Mouse (Mus musculus): ENCODE measurements around the gene Cdk8.
"Not testable (repeated sequence)": the region's sequence is repeated elsewhere in the genome, so short reads cannot be mapped to it uniquely, and the experiment has no call there.

Gene Cdk8

DNA sequence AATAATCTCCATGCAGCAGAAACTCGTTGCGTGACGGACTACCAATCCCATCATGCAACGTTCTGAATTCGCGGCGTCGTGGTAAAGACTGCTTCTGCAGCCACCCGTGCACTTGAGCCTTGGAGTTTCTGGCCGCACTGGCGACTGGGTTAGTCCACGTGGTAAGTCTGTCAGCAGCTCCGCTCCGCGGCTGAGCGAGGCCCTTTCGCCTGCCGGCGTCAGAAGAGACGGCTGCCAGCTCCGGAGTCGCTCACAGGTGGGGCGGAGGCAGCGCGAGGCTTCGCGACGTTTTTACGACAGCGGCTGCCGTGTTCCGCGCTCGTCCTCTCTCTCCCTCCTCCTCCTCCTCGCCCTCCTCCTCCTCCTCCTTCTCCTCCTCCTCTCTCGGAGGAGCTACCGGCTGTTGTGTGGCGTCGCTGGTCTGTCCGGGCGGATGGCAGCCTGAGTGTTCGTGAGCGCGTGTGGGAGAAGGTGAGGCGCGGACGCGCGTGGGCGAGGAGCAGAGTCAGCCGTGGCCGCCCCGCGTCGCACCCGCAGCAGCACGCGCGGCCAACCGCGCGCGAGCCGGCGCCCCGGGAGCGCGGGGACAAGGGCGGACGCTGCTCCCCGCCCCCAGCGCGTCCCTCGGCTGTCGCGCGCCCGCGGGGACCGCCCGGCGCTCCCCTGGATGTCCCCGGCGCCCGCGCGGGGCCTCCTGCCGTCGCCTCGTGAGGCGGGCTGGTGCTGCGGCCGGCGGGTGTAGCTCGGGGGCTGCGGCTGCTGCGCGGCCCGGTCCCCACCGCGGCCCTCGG lies at the start of gene Cdk8:
Gene Cdk8, plus strand, starts transcription at position 367 of the 791 bp plus-strand sequence.
- DNase-seq (ENCODE audit: low spot score), result peak; percentile 86

DNA sequence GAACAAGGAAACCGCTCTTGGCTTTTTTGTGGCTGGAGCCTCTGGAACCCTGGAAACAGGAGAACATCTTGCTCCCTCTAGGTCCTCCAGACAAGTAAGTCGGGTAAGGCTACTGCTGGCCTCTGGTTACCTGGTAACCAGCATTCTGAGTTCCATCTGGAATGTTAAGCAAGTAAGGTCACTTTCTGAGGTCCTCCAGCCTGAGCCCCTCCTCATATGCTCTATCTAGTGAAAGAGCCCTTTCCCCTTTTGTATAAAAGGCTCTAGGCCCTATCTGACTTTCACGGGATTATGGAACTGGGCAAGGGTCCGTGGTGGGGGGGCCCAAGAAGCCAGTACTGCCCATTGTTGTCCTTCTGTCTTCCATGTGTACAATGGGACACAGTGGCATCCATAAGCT lies 45.8 kb upstream of the Cdk8 start, which contains the start of gene 1700001J03Rik:
Gene 1700001J03Rik, minus strand, starts transcription at position 101 of the 400 bp plus-strand sequence.
- not testable (repeated sequence) for DNase-seq (ENCODE audit: low spot score)

DNA sequence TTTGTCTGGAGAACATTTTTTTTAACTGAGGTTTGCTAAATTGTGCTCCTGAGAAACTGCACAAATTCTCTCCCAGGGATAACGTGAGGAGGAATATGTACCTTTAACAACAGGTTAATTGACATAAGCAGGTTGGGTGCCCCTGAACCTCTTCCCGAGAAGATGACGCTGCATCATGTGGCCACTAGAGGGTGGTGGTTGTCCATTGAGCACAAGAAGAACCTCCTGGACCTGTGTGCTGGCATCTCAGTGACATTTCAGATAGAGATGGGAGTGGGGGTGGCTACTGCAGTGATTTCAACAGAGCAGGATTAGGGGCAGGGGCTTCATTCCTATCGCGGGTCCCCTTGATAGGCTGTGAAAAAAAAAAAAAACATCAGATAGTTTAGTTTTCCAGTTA lies 43.6 kb upstream of the Cdk8 start:
- peak; percentile 43 for DNase-seq (ENCODE audit: low spot score)

GRCm38 (mm10) chr5:146188144-146188543 lies 42.9 kb upstream of the Cdk8 start:
- DNase-seq (ENCODE audit: low spot score), result no peak

GRCm38 (mm10) chr5:146188712-146189111 lies 42.3 kb upstream of the Cdk8 start:
- no peak for DNase-seq (ENCODE audit: low spot score)

DNA sequence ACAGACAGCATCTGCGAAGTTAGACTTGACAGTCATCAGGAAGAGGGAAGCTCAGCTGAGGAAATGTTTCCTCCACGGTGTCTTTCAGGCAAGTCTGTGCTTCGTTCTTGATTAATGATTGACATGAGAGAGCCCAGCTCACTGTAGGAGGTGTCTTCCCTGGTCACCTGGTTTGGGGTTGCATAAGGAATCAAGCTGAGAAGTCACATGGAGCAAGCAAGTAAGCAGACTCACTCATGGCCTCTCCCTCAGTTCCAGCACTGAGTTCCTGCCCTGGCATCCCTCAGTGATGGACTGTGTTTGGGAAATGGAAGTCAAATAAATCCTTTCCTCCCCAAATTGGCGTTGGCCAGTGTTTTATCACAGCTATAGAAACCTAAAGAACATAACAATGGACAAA lies 40.9 kb upstream of the Cdk8 start:
- DNase-seq (ENCODE audit: low spot score), result no peak

GRCm38 (mm10) chr5:146190501-146191269 lies 40.3 kb upstream of the Cdk8 start:
- DNase-seq (ENCODE audit: low spot score), result no peak

DNA sequence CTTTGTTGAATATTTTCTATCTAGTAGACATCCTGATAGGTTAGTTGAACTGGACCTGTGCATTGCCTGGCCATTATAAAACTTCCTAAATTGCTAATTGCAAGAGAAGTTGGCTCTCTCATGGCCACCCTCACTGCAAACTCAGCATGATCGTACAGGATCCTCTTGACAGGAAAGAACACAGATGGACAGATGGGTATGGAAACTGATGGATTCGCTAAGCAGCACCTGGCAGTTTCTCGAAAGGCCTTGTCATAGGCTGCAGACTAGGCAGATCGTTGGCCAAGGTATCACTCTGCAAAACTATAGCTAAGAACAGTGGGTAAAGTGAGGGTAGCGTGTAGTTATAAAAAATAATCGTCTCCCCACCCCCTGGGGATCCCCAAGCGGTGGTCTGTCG lies 37.7 kb upstream of the Cdk8 start:
- no peak for DNase-seq (ENCODE audit: low spot score)

GRCm38 (mm10) chr5:146199073-146199472 lies 32.0 kb upstream of the Cdk8 start:
- no peak for DNase-seq (ENCODE audit: low spot score)

- no peak for DNase-seq (ENCODE audit: low spot score)
Measured at GRCm38 (mm10) chr5:146199540-146199939, 31.5 kb upstream of the Cdk8 start.

DNA sequence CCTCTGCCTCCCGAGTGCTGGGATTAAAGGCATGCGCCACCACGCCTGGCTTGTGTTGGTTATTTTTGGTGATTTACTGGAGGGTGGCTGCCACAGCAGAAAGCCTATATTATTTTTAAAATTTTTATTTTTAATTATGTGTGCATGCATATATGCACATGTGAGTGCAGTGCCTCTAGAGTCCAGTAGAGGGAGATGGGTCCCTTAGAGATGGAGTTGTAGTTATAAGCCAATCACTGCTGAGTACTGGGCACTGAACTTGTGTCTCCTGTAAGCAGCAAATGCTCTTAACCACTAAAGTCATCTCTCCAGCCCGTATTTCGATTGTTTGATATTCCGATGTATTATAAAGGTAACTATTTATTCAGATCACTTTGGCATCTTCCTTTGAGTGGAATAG lies 30.4 kb upstream of the Cdk8 start:
- no peak for DNase-seq (ENCODE audit: low spot score)

DNA sequence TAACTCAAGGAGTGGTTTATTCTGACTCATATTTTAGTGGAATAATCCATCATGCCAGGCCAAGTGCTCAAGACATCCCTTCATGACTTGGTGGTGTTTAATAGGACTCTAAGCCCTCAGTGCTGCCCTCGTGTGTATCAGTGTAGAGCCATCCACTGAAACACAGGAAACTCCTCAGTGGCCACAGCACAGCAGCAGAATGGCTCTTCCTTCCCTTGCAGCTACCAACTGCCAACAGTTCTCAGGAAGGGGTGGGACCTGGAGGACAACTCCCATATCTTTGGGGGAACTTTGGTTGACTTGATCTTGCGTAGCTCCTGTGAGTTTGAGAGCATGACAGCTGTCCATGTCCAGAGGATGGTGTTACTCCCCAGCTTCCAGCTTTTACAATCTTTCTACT lies 27.1 kb upstream of the Cdk8 start:
- no peak for DNase-seq (ENCODE audit: low spot score)

DNA sequence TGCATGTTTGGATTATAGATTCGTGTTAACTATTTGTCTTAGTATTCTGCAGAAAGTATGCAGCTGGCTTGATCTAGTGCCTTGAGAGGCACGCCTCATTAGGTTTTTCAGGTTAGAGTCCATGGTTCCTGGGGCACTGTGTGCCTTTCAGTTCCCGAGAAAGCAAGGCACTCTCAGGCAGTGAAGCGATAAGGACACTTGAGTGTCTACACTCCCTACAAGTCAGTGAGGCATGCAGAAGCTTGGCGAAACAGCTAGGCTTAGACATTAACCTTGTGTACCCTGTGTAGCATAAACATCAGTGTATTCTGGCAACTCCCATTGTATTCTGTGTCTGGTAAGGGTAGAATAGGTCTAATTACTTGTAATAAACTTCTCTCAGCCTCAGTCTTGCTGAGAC lies 25.5 kb upstream of the Cdk8 start:
- no peak for DNase-seq (ENCODE audit: low spot score)

GRCm38 (mm10) chr5:146220501-146220878 lies 10.5 kb upstream of the Cdk8 start:
- no peak for DNase-seq (ENCODE audit: low spot score)

GRCm38 (mm10) chr5:146220879-146221714 lies 9.9 kb upstream of the Cdk8 start, which contains the start of gene Rnf6:
TSS of gene Rnf6 (minus strand) at chr5:146221555.
- peak; percentile 94 for DNase-seq (ENCODE audit: low spot score)

DNA sequence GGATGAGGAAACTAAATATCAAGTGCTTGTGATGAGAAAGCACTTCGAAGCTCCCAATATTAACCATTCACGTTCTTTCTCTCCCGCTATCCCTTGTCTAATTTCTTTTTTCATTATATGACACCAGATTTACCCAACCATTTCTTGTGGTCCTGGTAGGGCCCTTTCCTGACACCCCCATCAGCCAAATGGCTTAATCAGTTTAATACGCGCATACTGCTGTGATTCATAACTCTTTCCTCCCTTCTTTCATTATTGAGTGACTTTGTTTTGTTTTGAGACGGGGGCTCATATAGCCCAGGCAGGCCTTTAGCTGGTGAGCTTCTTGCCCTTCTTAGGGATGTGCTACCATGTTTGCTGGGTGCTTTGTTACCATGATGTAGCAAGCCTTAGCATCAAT lies 9.3 kb upstream of the Cdk8 start:
- no peak for DNase-seq (ENCODE audit: low spot score)

GRCm38 (mm10) chr5:146223786-146224185 lies 7.2 kb upstream of the Cdk8 start:
- no peak for DNase-seq (ENCODE audit: low spot score)

DNA sequence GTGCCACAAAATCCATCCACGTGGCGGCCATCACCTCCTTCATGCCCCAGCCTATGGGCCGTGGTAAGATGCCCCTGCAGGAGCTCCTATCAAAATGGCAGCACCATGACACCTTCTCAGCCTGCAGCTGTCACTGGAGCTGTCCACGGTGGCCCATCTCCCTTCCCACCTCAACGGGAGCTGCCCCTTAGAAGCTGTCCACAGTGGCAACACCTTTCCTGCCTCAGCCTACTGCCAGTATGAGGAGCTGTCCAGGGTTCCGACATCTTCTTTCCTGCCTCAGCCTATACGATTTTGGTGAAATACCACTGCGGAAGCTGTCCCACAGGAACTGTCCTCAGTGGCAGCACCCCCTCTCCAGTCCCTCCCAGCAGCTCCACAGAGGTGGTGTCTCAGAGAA lies 3.5 kb upstream of the Cdk8 start:
- no peak for DNase-seq (ENCODE audit: low spot score)

GRCm38 (mm10) chr5:146229869-146230650 lies 970 bp upstream of the Cdk8 start:
- DNase-seq (ENCODE audit: low spot score), result no peak

GRCm38 (mm10) chr5:146231655-146231996 lies 596 bp downstream of the Cdk8 start:
- DNase-seq (ENCODE audit: low spot score), result peak; percentile 35

GRCm38 (mm10) chr5:146232056-146232675 lies 1.1 kb downstream of the Cdk8 start:
- DNase-seq (ENCODE audit: low spot score), result no peak

All from T-cell, adult 2 months (primary cell).